Mouse (Mus musculus): Measurements from ENCODE around the gene Nup214. TPM values are rescaled to one million over a fixed set of nuclear protein-coding genes. Genes with fewer than 3 reads are reported as not detected.

Nup214 gene
- total RNA-seq (2021), result 10 to 100 TPM; 27.2 to 34.6 TPM
- long read RNA-seq, experiment 1, partial matches to known transcripts, result 5 of 15 reads
- long read RNA-seq, experiment 1, other reads (novel, unspliced or antisense), result 8 of 15 reads
- long read RNA-seq, experiment 2, partial matches to known transcripts, result 3 of 11 reads
- long read RNA-seq, experiment 2, other reads (novel, unspliced or antisense), result 6 of 11 reads

GRCm38 (mm10) chr2:31974141-31974808 is at the start of gene Nup214:
Gene Nup214 (plus strand): TSS chr2:31974436.
- DNase-seq, result peak; percentile 99

- DNase-seq, result no peak
Observed at GRCm38 (mm10) chr2:31924811-31925210, 49.4 kb upstream of the Nup214 start.

GRCm38 (mm10) chr2:31925936-31926335 is 48.3 kb upstream of the Nup214 start:
- DNase-seq, result no peak

DNA sequence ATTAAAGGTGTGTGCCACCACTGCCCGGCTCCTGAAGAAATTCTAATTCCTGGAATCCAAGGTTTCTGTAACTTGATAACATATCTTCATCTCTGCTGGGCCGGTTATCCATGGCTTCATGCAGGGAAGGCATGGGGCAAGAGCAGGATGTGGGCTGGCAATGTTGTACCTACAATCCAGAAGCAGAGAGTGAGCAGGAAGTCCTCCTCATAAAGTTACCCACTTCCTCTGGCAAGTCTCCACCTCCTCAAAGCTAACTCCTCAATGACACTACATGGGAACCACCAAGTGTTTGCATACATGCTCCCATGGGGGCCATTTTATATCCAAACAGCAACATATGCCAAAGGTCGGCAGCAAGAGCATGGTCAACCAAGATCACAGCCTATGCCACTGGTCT is 44.6 kb upstream of the Nup214 start:
- no peak for DNase-seq

DNA sequence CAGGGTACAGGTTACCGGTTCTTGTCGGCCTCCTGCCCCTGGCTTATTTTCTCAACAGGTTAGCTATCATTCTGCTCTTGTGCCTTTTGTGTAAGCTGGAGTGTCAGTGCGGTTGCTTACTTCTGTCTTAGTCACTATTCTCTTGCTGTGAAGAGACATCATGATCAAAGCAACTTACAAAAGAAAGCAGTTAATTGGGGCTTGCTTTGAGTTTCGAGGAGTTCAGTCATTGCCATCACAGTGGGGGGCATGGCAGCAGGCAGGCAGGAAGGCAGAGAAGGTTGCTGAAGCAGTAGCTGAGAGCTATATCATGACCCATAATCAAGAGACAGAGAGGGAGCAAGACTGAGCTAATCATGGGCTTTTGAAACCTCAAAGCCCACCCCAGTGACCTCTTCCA is 39.7 kb upstream of the Nup214 start:
- no peak for DNase-seq

- no peak for DNase-seq
Observed at GRCm38 (mm10) chr2:31935054-31935453, 39.2 kb upstream of the Nup214 start.

DNA sequence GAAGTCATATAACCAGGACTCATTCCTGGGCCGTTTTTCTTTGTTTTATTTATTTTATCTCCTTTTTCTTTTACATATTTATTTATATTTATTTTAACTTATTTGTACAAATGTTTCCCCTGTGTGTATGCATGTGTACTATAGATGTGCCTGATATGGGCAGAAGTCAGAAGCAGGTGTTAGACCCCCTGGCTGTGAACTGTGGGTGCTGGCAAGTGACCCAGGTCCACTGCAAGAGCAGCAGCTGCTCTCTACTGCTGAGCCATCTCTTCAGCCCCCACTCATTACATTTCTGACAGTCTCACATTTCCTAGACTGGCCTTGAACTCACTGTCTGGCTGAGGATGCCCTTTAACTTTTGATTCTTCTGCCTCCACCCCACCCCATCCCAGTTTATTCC is 35.9 kb upstream of the Nup214 start:
- DNase-seq, result no peak

DNA sequence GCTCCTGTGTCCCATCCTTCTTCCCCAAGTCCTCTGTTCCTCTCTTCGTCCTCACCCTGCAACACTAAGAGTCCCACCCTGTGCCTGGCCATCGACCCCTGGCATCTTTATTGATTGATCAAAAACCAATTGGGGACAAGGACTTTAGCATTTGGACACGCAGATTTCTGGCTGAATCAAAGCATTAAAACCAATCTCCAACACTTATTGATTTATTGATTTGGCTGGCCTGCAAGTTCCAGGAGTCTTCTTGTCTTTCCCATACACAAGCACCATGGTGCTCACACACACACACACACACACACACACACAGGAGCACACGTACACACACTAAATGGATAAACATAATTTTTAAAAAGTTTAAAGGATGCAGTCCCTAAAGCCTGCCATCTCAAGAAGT is 31.2 kb upstream of the Nup214 start:
- no peak for DNase-seq

DNA sequence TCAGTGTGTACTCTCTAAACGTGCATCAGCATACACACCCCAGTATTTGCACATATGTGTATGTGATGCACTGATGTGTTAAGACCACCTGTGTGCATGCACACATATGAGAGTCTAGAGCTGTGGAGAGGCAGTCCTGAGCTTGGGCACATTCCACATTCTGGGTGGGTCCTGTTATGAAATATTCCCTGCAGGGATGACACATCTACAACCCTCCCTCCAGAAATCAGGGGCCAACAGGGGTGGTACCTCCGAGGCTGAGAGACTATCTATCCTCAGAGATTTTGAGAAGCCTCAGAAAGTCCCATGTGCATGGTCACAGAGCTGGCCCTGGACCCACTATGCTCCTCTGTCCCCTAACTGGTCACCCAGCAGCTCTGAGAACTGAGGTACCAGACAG is 28.7 kb upstream of the Nup214 start:
- DNase-seq, result no peak

DNA sequence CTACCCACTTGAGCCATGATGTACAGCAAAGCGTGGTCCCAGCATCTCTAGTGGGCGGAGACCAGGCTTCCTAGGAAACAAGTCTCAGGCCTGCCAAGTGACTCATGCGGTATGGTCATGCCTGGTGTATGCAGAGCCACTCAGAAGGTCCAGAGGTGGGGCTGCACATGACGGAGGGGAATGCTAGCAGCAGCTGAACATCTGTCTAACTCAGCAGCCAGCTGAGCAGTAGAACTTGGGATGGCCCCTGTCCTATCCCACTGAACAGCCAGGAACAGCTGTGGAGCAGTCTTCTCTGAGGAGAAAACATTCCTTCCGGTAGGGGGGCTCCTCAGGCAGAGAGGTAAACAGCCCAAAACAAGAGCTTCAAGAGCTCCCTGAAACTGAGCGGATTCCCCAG is 25.8 kb upstream of the Nup214 start:
- peak; percentile 29 for DNase-seq

DNA sequence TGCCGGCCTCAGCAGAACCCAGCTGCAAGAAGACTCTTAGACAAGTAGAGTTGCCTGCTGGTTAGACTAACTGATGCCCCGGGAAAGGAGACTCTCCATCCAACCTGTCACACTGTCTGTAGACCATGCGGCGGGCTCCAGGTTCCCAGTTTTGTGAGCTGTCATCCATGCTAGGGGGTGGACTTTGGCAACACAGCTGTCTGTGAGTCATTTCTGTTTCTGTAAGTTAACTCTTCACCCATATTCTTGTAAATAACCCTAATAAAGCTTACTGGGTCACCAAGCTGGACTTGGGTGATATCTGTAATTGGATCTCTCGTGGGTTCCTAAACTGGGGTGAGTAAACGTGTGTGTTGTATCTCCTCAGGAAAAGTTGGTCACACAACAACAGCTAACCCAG is 25.4 kb upstream of the Nup214 start:
- no peak for DNase-seq

GRCm38 (mm10) chr2:31950058-31950871 is 24.0 kb upstream of the Nup214 start, which contains the start of gene Aif1l:
Gene Aif1l (plus strand): TSS chr2:31950139.
- peak; percentile 77 for DNase-seq

GRCm38 (mm10) chr2:31950966-31951365 is 23.3 kb upstream of the Nup214 start:
- no peak for DNase-seq

GRCm38 (mm10) chr2:31952236-31952635 is 22.0 kb upstream of the Nup214 start:
- DNase-seq, result peak; percentile 51

- no peak for DNase-seq
Observed at GRCm38 (mm10) chr2:31952725-31953124, 21.5 kb upstream of the Nup214 start.

- DNase-seq, result no peak
Observed at GRCm38 (mm10) chr2:31953687-31954086, 20.5 kb upstream of the Nup214 start.

DNA sequence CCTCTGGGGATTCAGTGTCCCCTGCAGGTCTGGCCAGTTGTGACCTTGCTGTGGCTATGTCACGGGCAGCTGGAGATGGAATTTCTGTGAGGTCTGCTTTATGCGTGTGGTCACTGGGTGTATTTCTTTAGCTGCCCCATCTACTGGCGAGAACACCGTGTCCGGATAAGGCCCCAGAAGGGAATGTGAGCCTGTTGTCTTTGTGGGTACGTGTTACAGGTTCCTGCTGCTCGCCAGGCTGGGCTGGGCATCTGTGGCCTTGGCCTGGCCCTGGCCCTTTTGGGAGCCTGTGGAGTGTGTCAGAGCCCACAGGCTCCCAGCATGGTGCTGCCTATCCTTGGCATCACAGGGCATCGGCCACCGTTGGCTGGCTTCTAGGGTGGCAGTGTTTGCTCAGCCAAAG is 19.5 kb upstream of the Nup214 start:
- DNase-seq, result no peak

DNA sequence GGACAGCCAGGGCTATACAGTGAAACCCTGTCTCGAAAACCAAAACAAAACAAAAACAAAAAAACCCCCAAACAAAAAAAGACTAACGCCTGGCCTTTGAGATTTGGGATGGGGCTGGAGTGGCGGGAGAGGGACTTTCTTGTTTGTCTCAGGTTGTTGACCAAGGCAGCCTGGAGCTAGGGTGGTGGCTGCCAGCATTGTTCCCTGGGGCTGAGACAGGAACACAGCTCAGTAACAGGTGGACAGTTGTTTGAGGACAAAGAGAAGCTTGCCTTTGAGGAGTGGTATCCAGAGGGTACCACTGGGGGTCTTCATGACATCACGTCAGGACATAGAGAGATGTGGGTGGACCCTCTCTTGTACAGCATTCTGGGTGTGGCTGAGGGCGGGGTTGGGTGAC is 18.6 kb upstream of the Nup214 start:
- DNase-seq, result no peak

DNA sequence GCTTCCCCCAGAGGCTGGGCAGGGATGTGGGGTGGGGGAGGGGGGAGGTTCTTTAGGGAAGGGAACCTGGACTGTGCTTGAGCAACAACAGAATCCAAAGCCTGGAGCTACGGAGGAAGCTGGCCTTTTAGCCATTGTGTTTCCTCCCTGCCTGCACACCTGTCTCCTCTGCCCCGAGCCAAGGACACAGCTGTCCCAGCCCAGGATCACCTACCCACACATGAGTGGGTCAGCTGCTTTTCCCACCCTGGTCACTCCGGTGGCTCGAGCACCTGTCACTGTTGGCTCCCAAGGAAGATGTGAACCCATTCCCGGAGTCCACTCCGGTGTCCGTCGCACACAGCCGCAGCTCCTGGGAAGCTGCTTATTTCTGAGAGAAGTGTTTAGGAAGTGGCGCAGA is 17.0 kb upstream of the Nup214 start:
- no peak for DNase-seq

GRCm38 (mm10) chr2:31960986-31961385 is 13.2 kb upstream of the Nup214 start:
- no peak for DNase-seq

DNA sequence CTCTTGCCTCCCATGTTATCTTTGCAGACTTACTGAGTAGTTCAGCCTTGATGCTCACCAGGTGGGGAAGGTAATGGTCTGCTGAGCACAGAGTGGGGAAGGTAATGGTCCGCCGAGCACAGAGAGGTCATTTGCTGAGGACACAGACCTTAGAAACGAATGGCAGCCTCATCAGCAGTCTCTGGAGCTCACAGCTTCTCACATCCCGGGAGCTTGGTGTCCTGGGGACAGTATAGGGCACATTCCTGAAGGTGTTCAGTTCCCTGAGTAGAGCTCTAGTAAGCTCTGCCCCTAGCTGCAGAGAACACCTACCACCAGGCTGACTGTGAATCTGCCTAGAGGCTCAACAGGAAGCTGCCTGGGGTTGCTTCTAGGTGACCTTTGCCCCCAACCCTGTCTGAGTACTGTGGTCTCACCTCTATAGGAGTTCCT is 12.4 kb upstream of the Nup214 start:
- DNase-seq, result no peak

DNA sequence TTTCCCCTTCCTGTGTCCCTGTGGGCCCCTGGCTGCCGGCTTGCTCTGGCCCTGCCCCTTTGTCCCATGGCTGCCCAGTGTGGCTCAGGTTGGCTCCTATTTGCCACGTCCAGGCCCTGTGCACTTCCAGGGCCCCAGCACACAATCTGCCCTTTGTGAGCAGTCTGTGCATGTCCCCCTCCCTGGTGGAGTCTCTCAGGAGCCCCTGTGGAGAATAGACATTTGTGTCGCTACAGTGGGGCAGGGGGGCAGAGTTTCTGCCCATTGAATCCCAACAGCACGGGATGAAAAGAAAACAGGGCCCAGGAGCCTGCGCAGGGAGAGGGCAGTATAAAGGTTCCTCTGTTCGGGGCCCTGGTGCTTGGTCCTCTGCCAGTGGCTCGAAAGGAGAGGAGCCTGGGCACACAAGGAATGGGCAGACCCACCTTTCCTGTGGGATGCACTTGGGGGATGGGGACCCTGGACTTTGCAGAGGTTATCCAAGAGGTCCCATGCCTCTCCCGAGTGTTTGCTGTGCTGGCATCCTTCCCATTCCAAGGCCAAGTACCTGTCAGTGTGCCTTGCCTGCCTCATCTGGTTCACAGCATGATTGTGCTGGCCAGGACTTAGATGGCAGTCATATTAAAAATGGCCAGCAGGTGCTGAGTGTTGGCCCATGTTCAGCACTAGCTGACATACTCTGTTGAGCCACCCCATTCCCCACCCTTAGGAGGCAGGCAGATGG is 11.6 kb upstream of the Nup214 start:
- DNase-seq, result no peak

- DNase-seq, result no peak
Observed at GRCm38 (mm10) chr2:31963491-31963890, 10.7 kb upstream of the Nup214 start.
